Mouse (Mus musculus) kidney, postnatal 36 days (tissue): ENCODE data around the gene Stxbp1.
"Not testable (repeated sequence)": the region's sequence is repeated elsewhere in the genome, so short reads cannot be mapped to it uniquely, and the experiment has no call there.

Source experiments
- DNase-seq, 2 experiments: peaks; one replicate each; pipeline ENCODE4 v3.0.0; 2021 to 2022; ENCODE audit warnings: mixed read lengths in 2 of 2

Stxbp1 gene

DNA sequence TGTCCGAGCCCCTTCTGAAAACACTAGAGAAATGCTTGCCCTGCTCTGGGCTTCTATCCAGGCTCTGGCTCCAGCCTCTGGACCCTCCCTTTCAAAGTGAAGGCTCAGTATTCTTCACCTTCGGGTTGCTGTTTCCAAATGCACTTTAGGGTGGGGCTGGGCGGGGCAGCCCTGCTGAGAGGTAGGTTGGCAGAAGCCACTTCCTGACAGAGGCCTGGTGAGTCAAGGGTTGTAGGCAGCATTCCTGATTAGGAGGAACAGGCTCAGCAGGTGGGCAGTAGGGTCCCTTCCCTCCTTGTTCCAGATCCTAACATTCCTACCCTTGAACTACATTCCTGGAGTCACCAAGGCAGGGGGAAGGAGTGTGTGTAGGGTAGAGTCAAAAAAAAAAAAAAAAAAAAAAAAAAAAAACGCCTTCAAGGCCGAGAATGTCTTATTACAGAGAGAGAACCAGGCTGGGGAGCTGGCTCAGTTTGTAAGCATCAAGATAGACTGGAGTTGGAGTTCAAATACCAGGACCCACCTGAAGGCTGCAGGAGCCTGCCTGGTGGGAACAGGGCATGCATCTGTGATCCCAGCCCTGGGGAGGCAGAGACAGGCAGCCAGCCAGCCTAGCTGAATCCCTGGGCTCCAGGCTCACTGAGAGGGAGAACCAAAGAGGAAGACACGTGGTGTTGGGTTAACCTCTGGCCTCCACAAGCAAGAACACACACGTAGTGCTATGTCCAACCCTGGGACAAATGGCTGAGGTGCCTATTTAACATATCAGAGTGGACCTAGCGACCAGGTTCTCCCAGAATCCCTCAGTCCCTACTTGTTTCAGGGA lies 23.4 kb upstream of the Stxbp1 start:
- no peak for DNase-seq

DNA sequence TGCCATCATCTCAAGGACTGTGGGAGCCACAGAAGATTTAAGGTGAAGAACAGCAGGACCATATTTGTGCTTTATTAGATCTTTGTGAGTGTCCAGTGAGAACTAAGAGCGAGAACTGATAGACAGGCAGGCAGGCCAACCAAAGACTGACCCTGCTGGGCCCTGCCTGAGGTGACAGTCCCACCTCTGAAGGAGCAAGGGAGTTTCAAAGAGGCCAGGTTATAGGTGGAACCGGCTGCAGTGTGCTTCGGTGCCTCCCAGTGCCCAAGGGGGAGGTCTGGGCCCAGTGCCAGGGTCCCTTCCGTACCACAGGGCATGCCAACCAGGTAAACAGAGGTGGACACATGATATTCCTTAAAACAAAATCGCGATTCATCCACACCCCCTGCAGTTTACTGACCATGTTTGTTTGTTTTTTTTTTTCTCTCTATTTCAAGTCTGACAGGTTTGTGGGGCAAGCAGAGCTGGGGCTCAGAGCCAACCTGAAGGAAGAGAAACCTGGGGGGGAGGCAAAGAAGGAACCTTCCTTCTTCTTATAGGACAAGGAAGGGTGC lies 22.8 kb upstream of the Stxbp1 start:
- peak; percentile 35 to 54 for DNase-seq

DNA sequence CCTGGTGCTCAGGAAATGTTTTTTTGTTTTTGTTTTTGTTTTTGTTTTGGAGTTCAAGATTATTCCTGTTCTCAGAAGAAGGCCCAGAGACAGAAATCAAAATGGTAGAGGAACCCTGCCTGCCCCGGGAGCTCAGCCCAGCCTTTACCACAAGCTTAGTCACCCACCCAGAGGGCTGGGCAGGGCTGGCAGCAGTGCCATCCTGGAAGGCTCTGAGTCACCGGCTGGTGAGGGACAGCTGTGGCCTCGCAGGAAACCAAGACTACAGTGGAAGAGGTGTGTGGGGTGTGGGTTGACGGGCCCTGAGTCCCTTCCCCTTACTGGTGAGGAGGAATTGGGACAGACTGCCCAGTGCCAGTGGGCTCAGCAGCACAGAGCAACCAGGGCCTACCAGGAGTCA lies 20.3 kb upstream of the Stxbp1 start:
- DNase-seq: no peak

DNA sequence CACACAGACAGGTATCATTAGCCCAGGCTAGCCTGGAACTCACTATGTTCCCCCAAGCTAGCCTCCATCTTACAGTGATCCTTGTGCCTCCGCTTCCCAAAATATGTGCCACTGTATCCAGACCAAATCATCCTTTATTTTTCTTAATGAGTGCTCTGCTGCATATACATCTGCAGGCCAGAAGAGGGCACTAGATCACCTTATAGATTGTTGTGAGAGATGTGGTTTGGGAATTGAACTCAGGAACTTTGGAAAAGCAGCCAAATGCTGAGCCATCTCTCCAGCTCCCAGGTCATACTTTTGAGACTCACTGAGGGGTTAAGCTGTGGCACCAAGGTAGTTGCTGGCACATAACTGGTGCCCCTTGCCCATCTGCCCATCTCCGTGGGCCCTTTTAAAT lies 17.7 kb upstream of the Stxbp1 start:
- peak; percentile 33 to 36 for DNase-seq

DNA sequence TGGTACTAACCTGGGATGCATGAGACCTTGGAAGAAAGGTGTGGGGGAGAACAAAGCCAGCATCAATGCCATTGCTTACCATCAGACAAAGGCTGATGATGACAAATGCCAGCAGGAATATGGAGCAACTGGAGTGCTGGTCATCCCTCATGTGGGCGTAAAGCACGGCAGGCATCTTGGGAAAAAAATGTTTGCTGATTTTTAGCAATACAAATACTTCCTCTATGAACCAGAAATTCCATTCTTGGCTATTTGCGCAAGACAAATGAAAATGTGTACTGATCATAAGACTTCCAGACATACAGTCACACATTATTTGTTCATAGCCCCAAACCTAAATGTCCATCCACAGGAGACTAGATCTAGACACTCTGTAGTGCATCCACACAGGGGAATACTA lies 16.3 kb upstream of the Stxbp1 start:
- no peak for DNase-seq

DNA sequence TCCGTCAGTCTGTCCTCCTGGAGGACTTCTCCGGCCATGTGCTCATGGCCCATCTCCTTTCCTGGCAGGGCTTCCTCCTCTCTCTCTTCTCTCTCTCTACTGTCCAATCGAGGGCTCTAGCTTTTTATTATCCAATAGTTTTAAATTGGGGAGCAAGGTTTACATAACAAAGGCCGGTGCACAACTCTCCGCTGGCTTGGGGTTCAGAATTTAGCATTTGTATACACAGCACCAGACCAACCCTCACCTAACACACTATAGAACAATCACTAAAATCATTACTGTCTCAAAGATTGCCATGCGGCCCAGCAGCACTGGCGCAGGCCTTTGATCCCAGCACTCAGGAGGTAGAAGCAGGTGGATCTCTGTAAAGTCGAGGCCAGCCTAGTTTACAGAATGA lies 13.8 kb upstream of the Stxbp1 start:
- no peak for DNase-seq

DNA sequence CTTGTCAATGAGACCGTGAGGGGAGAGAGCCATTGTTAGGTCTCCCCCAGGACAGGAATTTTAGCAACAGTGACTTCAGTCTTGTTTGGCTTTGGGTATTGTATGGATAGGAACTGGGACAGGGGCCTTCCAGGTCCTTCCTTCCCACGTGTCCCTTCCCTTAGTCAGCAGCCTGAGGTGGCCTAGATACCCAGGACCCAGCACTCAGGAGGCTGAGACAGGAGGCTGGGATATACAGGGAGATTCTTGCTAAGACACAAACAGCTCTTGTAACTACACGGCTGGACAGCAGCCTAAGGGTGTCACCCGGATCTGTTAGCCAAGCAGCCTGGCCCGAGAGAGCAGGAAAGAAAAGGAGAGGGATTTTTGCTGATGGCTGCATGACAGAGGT lies 12.6 kb upstream of the Stxbp1 start:
- no peak for DNase-seq

DNA sequence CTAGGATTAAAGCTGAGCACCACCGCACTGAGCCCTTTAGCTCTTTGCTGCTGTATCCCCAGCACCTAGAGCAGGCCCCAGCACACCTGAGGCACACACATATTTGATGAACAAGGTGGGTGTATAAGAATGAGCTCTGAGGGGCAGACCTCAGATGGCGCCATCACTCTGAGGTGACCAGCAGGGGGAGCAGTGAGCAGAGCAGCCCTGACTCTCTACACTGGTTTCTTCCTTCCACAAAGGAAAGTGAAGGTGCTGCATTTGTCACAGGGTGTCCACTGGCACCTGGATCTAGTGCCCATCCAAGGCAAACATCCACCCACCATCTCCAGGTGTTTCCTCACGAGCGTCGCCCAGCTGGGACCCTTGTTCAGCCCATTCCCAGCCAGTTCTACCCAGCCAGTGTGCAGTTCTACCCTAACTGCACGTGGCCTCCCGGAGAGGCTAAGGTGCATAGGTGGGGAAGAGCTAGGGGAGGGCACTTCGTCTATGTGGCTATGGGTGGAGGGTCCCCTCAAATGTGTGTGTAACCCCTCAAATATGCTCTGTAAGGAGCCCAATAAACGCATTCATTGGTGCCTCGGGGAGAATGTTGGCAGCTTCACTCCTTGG lies 12.1 kb upstream of the Stxbp1 start:
- peak; percentile 53 to 87 for DNase-seq

DNA sequence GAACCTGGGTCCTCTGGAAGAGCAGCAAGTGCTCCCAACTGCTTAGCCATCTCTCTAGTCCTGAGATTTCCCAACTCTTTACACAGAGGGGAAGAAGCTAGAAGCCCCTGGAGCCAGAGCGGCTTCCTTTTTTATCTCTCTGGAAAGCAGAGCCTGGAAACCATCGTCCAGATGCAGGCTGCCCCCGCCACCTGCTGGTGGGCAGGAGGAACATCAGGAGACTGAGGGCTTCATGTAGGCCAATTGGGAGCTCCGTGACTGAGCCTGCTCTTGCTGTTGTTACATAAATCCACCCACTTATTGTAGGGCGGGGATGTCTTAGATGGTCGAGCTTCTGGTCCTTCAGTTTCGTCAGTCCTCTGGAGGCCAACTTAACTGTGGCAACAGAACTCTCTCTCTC lies 10.5 kb upstream of the Stxbp1 start:
- peak; percentile 77 to 90 for DNase-seq

DNA sequence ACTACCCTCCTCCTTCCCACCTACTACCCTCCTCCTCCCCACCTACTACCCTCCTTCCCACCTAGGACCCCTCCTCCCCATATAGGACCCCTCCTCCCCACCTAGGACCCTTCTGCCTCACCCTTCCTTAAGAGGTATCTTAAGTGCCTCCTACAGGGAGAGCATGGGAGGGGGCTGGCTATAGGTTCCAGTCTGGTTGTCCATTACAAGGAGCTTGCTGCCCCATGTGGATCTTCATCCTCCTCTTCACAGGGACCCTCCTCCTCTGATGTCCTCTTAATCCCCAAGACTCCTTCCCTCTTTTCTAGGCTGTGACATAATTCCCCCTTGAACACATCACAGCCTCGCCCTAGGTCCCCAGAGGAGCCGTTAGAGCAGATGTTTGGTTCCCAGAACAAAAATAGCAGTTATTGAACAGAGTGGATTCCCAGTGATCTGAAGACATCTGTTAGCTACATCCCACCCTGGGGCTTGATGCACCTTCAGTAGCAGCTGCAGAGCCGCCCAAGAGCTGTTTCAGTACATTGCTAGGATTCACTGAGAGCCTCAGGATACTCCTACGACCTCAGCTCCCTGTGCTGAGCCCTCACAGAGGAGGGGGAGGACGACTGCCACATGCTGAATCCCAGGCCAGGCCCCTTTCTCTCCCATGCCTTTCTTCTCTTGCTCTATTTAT lies 8.9 kb upstream of the Stxbp1 start:
- no peak for DNase-seq

DNA sequence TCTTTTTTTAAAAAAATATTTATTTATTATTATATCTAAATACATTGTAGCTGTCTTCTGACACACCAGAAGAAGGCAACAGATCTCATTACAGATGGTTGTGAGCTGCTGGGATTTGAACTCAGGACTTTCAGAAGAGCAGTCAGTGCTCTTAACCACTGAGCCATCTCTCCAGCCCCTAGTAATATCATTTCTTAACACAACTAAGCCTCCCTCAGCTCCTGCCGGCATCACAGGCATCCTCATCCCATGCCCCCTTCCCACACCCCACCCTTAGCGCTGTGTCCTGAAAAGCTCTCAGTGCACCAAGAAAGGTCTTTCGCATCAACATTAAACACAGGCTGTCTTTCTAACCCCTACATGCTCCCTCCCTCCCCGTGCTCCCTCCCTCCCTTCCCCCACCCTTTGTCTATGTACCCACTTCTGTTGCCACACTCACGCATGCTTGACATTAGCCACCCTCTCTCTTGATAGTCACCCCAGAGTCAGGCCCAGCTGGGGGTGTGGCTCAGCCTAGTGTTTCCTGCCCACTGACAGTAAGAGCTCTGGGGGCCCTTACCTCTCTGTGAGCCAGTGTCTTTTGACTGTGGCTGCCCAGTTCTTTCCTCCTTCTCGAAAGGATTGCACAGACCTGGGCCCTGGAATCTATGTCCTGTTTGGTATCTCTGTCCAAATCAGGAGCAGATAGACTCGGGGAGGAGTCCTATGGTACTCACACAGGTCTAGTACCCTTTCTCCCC lies 8.2 kb upstream of the Stxbp1 start:
- no peak for DNase-seq

DNA sequence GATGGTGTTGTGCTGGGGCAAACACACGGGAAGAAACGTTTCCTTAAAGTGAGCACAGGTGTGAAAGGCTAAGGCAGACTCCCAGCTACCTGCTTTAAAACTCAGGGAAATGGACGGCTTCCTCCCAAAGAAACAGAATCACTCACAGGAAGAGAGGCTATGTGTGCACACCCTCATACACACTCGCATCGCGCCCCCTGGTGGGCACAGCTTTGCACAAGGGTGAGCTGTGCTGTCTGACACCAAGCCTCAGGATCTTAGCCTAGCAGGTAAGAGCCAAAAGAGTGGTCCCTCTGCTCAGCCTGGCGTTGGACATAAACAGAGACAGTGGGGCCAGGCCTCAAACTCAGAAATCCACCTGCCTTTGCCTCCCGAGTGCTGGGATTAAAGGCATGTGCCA lies 7.2 kb upstream of the Stxbp1 start:
- peak; percentile 92 to 99 for DNase-seq

DNA sequence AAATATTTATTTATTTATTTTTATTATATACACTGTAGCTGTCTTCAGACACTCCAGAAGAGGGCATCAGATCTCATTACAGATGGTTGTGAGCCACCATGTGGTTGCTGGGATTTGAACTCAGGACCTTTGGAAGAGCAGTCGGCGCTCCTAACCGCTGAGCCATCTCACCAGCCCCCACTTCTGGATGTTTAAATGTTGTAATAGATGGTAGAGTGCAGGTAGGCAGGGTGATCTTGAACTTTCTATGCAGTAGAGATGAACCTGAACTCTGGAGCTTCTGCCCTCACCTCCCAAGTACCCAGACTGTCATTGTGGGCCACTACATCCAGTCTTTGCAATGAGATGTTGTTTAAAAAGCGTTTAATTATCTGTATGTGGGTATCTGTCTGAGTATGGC lies 6.7 kb upstream of the Stxbp1 start:
- DNase-seq: not testable (repeated sequence)

DNA sequence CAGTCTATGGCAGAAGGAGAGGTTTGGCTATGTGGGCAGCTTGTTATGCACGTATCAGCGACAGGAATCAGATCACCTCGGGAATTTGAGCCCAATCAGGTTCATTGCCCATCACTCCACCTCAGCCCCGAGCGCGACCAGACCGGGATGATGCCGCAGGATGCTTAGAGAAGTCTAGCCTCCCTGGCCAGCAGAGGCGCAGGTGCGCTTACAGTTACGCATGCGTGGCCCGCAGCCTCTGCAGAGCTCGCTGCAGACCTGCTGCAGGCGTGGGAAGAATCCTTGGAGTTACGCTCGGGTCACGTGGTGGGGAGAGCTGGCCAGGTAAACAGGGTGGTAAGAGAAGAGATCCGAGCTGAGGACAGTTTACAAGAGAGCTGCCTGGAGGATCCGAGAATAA lies 5.1 kb upstream of the Stxbp1 start:
- peak; percentile 55 to 80 for DNase-seq

DNA sequence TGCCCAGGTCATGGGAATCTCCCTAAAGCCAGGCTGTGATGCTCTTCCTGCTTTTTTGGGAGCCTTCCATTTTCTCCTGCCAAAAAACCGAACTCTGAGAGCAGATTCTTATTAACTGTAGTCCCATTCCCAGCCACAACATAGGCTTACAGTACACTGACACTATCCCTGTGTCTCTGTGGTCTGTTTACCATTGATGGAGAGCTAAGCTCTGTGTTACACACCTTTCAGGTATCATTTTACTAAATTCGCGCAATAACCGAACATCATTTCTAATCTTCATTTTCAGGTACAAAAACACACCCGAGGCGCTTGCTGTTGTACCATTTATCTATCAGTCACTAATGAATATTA lies 400 bp upstream of the Stxbp1 start:
- DNase-seq: no peak

DNA sequence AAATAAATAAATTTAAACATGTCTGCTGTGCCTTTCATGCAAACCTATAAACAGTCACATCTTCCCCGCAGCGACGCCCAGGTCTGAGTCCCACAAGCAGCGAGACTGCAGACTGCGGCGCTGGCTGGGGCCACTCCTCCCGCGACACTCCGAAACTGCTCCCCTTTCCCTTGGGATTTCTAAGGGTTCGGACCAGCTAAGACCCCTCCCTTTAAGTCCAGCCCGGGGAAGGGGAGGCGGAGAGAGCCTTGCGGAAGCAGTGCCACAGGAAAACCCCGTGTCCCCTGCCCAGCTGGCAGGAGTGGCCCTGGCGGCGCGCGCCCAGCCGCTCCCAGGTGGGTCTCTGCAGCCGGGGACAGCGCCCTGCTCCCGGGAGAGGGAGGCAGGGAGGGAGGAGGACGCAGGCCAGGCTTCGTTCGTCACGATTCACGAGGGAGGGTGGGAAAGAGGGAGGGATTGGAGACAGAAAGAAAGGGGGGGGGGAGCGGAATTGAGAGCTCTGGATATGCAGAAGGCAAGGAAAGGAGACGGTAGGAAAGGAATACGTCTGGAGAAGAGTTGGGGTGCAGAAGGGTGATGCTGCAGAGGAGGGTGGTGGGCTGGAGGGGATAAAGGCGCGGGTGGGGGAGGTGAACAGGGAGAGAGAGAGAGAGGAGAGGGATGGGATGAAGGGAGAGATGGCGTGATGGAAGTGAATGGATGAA lies 792 bp downstream of the Stxbp1 start:
- peak; percentile 44 to 66 for DNase-seq

DNA sequence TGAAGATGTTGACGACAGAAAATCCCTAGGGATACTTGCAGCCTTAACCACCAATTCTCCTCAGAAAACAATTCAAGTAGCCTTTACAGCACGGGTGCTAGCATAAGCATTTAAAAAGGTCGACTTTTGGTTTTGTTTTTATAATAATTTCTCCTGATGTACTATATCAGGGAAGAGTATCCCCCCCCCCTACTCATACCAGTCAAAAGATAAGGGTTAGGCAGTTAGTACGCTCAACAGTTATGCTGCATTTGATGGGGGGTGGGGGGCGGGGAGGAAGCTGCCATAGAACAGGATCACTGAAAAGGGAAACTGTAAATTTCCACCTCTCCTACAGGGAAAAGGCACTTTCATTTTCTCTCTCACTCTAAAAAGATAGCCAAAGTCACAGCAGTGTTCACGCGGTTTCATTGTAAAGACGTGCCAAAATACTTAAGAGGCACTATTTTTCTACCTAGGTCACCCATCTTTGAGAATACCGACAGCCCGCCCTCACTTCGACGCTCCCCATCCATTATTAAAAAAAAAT lies 1.4 kb downstream of the Stxbp1 start:
- no peak for DNase-seq

DNA sequence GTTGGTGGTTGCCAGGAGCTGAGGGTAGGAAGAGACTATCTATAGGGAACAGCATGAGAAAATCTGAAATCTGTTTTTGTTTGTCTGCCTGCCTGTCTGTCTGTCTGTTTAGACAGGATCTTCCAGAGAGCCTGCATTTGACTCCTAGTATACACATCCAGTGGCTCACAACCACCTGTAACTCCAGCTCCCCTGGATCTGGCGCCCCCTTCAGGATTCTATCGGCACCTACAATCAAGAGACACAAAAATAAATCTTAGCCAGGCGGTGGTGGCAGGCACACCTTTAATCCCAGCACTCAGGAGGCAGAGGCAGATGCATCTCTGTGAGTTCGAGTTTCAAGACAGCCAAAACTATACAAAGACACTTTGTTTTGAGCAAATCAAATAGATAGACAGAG lies 4.5 kb downstream of the Stxbp1 start:
- peak in 1 of 2 experiments; percentile 42 for DNase-seq

DNA sequence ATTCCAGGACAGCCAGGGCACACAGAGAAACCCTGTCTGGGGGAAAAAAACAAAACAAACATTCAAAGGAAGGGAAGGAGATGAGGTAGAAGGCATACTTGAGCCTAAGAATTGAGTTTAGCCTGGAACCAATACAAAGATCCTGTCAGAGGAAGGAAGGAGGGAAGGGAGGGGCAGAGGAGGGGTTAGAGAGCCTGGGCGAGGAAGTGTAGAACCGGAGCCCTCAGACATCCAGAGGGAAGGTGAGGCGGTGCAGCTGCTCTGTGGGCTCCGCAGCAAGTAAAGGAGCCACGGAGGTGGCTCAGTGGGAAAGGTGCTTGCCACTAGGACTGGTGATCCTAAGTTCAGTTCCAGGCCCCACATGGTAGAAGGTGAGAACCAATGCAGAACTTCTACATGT lies 5.9 kb downstream of the Stxbp1 start:
- DNase-seq: peak; percentile 27 to 33

DNA sequence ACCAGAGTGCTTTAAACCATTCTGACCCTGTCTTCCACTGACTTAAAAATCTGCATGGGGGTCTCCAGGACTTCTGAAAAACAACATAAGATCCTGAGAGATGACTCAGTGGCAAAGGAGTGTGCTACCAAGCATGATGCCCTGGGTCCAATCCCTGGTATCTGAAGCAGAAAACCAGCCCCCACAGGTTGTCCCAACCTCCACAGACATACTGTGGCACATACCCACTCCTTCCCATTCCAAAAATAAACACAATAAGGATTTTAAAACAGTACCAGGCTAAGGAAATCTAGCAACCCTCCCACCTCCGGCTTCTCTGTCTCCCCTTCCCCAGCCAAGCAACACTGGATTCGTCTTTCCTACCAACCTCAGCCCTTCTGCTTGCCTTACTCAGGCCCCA lies 7.8 kb downstream of the Stxbp1 start:
- DNase-seq: no peak

DNA sequence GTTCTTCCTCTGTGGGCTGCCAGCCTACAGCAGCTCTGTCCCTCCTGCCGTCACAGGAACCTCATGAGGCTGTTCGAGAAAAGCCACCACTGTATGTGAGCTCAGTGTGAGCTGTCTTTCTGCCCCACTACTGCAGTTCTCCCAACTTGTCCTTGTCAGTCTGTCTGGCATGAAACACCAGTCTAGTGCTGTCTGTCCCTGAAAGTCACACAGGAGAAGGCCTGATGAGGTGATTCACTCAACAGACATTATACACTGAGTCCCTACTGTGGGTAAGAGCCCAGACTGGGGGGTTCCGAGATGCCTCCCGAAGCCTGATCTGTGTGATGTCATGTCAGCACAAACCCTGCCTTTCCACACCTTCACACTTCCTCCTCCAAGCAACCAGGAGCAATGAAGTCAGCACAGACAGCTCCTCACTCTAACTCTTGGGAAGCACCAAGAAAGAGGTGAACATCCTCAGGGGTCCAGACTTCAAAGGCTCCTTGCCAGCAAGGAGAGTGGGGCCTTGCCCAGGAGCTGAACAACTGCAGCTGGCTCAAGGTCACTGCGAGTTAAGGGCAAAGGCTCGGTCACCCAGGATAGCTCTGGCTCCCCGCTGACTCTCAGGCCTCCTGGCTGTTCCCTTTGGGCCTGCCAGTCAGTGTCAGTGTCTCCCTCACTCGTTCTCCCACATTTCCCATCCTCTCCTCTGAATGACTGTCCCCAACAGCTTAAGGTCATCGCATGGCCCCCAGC lies 8.7 kb downstream of the Stxbp1 start:
- no peak for DNase-seq
